Mouse (Mus musculus): Measurements from ENCODE around the gene Vstm2b. TPM values are rescaled to one million over a fixed set of nuclear protein-coding genes. Genes with fewer than 3 reads are reported as not detected.

Vstm2b gene
- polyA plus RNA-seq, 1 experiment from 2014 or later: 0.42 TPM

DNA sequence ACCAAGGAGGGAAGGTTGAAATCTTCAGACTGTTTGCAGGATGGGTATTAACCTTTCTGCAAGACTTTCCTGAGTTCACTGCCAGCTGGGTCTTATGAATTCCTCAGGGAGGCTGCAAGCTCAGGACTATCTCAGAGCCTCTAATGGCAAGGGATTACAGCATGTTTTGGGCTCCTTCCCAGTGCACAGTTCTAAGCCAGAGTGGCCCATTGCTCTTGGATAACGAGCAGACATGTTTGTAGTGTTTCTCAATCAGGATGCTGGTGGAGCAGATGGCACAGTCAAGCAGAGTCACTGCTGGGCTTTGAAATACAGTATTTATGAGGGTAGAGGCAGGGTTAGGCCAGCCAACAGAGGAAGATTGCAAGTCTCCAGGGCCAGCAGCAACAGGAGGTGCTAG, 8.4 kb downstream of the Vstm2b start:
- Histone ChIP-seq H3K27ac (ENCODE audit: poor library complexity, severe bottlenecking) (no peak overlapping the region), H3K4me2 (no peak overlapping the region), H3K27me3 (replicated peaks) (peaks cover 33% of the 10 kb centered on the region), H3K9ac (no peak overlapping the region), H3K4me1 (replicated peaks) (0 out of 2 replicates have a peak, but pooled peaks cover 3% of the 10 kb centered on the region), H3K4me3 (no peak overlapping the region), H3K9me3 (replicated peaks) (no peaks in the 10 kb centered on the region), H3K36me3 (no peaks in the 10 kb centered on the region)
- ATAC-seq (ENCODE audit: insufficient number of reproducible peaks, low FRiP score): no peak
- 67% methylated on average over 1 of the region's 1 CpGs for WGBS

DNA sequence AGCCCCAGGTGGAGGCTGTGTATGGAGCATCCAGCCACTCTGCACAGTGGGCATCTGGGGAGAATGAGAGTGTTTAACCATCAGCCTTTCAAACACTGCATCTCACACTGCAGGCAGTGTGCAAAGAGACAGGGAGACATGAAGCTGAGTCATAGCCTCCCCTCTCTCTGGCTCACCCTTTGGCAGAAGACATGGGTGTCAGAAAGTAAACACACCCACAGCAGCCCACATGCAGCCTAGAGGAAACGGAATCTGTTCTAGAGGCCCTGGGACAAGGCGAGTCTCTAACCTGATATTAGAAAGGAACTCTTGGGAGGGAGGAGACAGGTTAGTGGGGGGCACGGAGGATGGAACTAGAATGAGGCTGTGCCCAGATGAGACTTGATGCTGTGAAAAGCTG, 18.6 kb downstream of the Vstm2b start:
- Histone ChIP-seq H3K27ac (ENCODE audit: poor library complexity, severe bottlenecking) (no peak overlapping the region), H3K9me3 (replicated peaks) (no peaks in the 10 kb centered on the region), H3K4me2 (no peak overlapping the region), H3K9ac (no peak overlapping the region), H3K4me3 (no peak overlapping the region), H3K4me1 (replicated peaks) (no peaks in the 10 kb centered on the region), H3K36me3 (no peaks in the 10 kb centered on the region), H3K27me3 (replicated peaks) (no peaks in the 10 kb centered on the region)
- WGBS: 64% methylated on average over 3 of the region's 3 CpGs
- no peak for ATAC-seq (ENCODE audit: insufficient number of reproducible peaks, low FRiP score)

DNA sequence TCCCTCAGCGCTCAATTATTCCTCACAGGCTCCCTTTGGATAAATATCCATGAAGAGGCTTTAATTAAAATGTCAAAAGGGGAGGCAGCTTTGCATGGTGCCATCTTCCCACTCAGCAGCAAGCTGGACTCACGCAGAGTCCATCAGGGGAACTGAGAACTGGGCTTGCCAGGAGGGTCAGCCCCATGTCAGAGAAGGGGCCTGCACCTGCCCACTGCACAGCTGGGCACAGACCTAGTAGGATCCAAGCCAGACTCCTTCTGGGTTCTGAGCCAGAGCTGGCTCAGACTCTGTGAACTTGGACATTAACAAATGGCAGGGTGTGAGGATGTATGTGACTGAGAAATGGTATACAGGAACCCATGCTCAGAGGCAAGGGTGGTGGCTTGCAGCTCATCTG, 22.0 kb downstream of the Vstm2b start:
- H3K4me1 ChIP-seq (replicated peaks): no peaks in the 10 kb centered on the region
- no peaks in the 10 kb centered on the region for H3K9me3 ChIP-seq (replicated peaks)
- no peaks in the 10 kb centered on the region for H3K27me3 ChIP-seq (replicated peaks)
- no peak for ATAC-seq (ENCODE audit: insufficient number of reproducible peaks, low FRiP score)
- 81% methylated on average over 2 of the region's 2 CpGs for WGBS
- no peak overlapping the region for H3K9ac ChIP-seq
- no peak overlapping the region for H3K27ac ChIP-seq (ENCODE audit: poor library complexity, severe bottlenecking)
- no peak overlapping the region for H3K4me3 ChIP-seq
- H3K4me2 ChIP-seq: no peak overlapping the region
- H3K36me3 ChIP-seq: no peaks in the 10 kb centered on the region

DNA sequence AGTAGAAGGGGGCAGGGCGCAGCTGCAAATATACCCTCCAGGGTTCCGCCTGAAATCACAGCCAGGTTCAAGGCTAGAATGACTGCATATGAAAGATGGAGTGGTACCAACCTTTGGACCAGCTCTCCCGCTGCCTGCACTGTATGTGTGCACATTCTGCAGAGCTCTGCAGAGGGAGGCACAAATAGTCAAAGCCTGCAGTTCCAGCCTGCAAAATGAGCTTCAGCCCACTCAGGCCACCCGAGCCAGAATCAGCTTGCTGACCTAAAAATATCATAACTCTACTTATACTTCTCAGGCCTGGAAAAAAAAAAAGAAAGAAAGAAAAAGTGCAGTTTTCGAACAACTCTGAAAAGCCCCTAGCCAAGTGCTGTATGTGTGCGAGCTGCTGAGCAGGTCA, 23.2 kb downstream of the Vstm2b start:
- 71% methylated on average over 6 of the region's 6 CpGs for WGBS
- Histone ChIP-seq H3K27ac (ENCODE audit: poor library complexity, severe bottlenecking) (no peak overlapping the region), H3K36me3 (no peaks in the 10 kb centered on the region), H3K9ac (no peak overlapping the region), H3K4me2 (no peak overlapping the region), H3K27me3 (replicated peaks) (no peaks in the 10 kb centered on the region), H3K4me3 (no peak overlapping the region), H3K9me3 (replicated peaks) (no peaks in the 10 kb centered on the region), H3K4me1 (replicated peaks) (no peaks in the 10 kb centered on the region)
- ATAC-seq (ENCODE audit: insufficient number of reproducible peaks, low FRiP score): no peak

DNA sequence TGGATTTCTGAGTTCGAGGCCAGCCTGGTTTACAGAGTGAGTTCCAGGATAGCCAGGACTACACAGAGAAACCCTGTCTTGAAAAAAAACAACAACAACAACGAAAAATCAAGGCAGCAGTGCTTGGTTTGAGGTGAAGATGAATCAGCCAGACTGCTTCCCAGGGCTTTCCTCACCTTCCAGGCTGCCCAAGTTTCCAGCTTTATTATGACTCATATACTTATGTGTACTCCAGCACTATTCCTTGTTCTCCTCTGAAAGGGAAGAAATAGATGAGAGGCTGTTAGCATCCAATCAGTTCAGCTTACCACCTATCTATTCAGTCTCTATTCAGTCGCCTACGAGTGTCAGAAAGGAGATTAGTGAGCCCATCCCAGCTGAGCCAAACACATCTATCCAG, 24.7 kb downstream of the Vstm2b start:
- 62% methylated on average over 4 of the region's 4 CpGs for WGBS
- Histone ChIP-seq H3K27me3 (replicated peaks) (no peaks in the 10 kb centered on the region), H3K4me1 (replicated peaks) (no peaks in the 10 kb centered on the region), H3K4me3 (no peak overlapping the region), H3K9ac (no peak overlapping the region), H3K36me3 (no peaks in the 10 kb centered on the region), H3K9me3 (replicated peaks) (no peaks in the 10 kb centered on the region), H3K27ac (ENCODE audit: poor library complexity, severe bottlenecking) (no peak overlapping the region), H3K4me2 (no peak overlapping the region)
- no peak for ATAC-seq (ENCODE audit: insufficient number of reproducible peaks, low FRiP score)

DNA sequence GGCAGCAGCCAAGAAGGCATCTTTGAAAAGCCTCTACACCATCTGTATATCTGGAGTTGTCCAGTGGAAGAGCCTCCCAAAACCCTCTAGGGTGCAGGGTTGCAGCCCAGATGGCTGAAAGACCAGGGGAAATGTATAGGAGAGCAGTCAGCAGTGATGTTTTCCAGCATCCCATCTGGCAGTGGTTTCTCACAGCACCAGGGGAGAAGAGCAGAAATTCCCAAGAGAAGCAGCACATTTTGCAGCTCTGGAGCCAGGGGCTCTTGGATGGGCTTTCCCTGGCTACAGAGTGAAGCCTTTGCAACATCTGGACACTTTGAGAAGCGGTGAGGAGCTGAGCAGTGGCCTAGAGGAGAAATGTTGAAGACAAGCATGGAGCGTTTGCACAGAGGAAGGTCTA, 30.3 kb downstream of the Vstm2b start:
- Histone ChIP-seq H3K9me3 (replicated peaks) (no peaks in the 10 kb centered on the region), H3K27me3 (replicated peaks) (no peaks in the 10 kb centered on the region), H3K36me3 (no peaks in the 10 kb centered on the region), H3K4me3 (no peak overlapping the region), H3K9ac (no peak overlapping the region), H3K4me2 (no peak overlapping the region), H3K27ac (ENCODE audit: poor library complexity, severe bottlenecking) (no peak overlapping the region), H3K4me1 (replicated peaks) (no peaks in the 10 kb centered on the region)
- no peak for ATAC-seq (ENCODE audit: insufficient number of reproducible peaks, low FRiP score)
- 80% methylated on average over 2 of the region's 2 CpGs for WGBS

DNA sequence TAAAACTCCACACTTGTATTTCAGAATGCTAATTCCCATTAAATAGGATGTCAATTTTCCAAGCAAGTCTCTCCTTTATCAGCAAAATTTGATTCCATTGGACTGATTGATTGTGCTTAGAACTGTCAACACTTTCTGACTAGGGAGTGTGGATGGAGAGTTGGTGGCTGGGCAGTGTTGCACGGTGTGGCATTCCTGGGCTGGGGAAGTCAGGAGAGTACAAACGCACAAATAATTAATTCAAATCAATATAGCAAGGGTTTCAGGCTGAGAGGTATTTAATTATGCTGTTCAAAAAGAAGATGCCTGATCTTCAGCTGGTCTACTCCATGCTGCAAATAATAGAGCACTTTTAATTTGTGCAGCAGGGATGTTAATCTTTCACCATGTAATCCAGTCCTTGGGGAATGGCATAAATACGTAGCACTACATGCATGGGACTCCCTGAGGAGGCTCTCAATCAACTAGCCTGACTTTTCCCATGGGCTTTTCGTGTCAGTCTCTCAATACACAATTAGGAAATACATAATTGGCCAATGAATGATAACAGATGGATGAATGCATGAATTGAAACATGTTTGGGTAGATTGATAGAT, 38.6 kb downstream of the Vstm2b start:
- H3K27me3 ChIP-seq (replicated peaks): no peaks in the 10 kb centered on the region
- no peak overlapping the region for H3K4me3 ChIP-seq
- no peak overlapping the region for H3K4me2 ChIP-seq
- no peaks in the 10 kb centered on the region for H3K36me3 ChIP-seq
- H3K4me1 ChIP-seq (replicated peaks): no peaks in the 10 kb centered on the region
- H3K9ac ChIP-seq: no peak overlapping the region
- ATAC-seq (ENCODE audit: insufficient number of reproducible peaks, low FRiP score): no peak
- H3K27ac ChIP-seq (ENCODE audit: poor library complexity, severe bottlenecking): no peak overlapping the region
- 51% methylated on average over 4 of the region's 4 CpGs for WGBS
- H3K9me3 ChIP-seq (replicated peaks): no peaks in the 10 kb centered on the region

DNA sequence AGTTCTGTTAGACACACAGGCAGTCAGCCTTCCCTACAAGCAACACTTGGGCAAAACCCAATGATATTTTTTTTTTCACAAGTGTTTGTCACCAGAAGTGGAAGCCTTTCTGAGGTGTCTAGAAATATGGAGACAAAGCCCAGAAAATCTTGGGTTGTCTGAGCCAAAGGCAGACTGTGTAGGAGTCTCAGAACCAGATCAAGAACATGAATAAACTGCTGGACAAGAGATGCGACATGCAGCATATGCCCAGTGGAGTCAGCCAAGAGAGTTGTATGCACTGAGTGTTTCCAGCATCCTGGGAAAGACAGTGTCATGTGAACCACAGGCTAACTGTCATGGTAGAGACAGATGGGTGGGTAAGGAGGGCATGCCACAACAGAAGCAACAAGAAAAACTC, 41.2 kb downstream of the Vstm2b start:
- no peak for ATAC-seq (ENCODE audit: insufficient number of reproducible peaks, low FRiP score)
- Histone ChIP-seq H3K9me3 (replicated peaks) (no peaks in the 10 kb centered on the region), H3K36me3 (no peaks in the 10 kb centered on the region), H3K4me2 (no peak overlapping the region), H3K27ac (ENCODE audit: poor library complexity, severe bottlenecking) (no peak overlapping the region), H3K4me3 (no peak overlapping the region), H3K4me1 (replicated peaks) (no peaks in the 10 kb centered on the region), H3K27me3 (replicated peaks) (no peaks in the 10 kb centered on the region), H3K9ac (no peak overlapping the region)
- WGBS: 74% methylated on average over 1 of the region's 1 CpGs

DNA sequence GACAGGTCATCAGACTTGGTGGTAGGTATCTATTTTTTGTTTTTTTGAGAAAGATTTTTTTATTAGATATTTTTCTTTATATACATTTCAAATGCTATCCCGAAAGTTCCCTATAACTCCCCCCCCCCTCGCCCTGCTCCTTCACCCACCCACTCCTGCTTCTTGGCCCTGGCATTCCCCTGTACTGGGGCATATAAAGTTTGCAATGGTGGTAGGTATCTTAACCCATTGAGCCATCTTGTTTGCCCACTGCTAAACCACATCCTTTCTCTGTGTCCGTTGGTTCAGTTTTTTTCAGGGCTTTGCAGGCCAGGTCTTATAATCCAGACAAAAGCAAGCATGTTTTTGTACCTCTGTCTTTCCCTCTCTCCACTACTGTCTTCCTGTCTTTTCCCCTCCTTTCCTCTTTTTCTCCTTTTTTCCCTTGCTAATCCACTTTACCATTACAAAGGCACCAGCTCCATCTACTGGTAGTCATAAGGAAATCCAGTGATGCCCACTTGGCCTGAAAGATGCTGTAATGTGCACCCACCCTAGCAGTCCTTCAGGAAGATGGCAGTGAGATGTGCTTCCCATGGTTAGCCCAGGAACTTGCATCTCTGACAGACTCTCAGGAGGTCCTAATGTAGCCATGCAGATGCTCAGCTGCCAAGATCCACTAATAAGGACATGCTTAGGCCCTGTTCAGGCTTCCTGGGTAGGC, 44.3 kb downstream of the Vstm2b start:
- Histone ChIP-seq H3K9me3 (replicated peaks) (no peaks in the 10 kb centered on the region), H3K4me3 (no peak overlapping the region), H3K27me3 (replicated peaks) (no peaks in the 10 kb centered on the region), H3K4me2 (no peak overlapping the region), H3K36me3 (no peaks in the 10 kb centered on the region), H3K9ac (no peak overlapping the region), H3K4me1 (replicated peaks) (no peaks in the 10 kb centered on the region), H3K27ac (ENCODE audit: poor library complexity, severe bottlenecking) (no peak overlapping the region)
- 58% methylated on average over 3 of the region's 3 CpGs for WGBS
- no peak for ATAC-seq (ENCODE audit: insufficient number of reproducible peaks, low FRiP score)

Other genes starting within 250 kb of the Vstm2b start
- gene 4930433I11Rik, start 89.2 kb downstream of the Vstm2b start, polyA plus RNA-seq (2016; fragmentation: Nextera tagmentation; extraction: Ambion mirVana): not detected in 2 replicates
- gene Gm4884, start 134.4 kb downstream of the Vstm2b start, polyA plus RNA-seq (2016; fragmentation: Nextera tagmentation; extraction: Ambion mirVana): not detected in 2 replicates